Mouse (Mus musculus) hematopoietic stem cell, adult 5-6 weeks (primary cell): ENCODE data around the gene Sez6. TPM values are rescaled to one million over a fixed set of nuclear protein-coding genes. Genes with fewer than 3 reads are reported as not detected.

Source experiments
- ATAC-seq, 2 experiments: fragments of 125-278 bp in 1 of 2; replicated peaks in 1 of 2; 2 replicates each; pipeline ENCODE4 v1.8.0; 2016 to 2017; ENCODE audit warnings: inconsistent platforms in 2 of 2, mild to moderate bottlenecking in 2 of 2, moderate number of reproducible peaks in 2 of 2, low read depth in 1 of 2, moderate TSS enrichment in 1 of 2; ENCODE audit not compliant: low FRiP score in 2 of 2, poor library complexity in 2 of 2, severe bottlenecking in 2 of 2, insufficient read depth in 1 of 2, low TSS enrichment in 1 of 2
- total RNA-seq: library from RNA; stranded (forward); fragments of 172-1452, 232-1000 nt; gene quantifications from 2 replicates; pipeline ENCODE4 v1.2.3, GENCODE M21; 2017

The Sez6 gene
- total RNA-seq: not detected in 2 replicates

GRCm38 (mm10) chr11:77930751-77931540 lies at the start of gene Sez6:
Gene Sez6, plus strand, starts transcription at chr11:77930800.
- peak in 1 of 2 experiments; percentile 57; a peak in 2 of 4 replicates for ATAC-seq

- no peak for ATAC-seq
Measured at GRCm38 (mm10) chr11:77884524-77885245, 45.9 kb upstream of the Sez6 start.

DNA sequence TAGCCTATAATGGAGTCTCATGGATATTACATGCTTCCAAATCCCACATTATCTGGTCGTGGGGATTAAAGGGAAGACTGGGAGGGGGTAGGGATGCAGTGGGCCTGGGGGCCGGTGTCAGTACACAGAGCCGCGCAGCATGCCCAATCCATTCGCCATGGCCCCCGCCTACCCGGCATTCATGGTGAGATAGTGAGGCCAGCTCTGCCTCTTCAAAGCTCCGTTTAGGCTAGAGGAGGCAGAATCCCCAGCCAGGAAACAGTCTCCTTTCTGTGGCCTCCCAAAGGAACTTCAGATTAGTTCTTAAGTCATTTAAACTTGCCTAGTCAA lies 45.4 kb upstream of the Sez6 start:
- no peak for ATAC-seq

DNA sequence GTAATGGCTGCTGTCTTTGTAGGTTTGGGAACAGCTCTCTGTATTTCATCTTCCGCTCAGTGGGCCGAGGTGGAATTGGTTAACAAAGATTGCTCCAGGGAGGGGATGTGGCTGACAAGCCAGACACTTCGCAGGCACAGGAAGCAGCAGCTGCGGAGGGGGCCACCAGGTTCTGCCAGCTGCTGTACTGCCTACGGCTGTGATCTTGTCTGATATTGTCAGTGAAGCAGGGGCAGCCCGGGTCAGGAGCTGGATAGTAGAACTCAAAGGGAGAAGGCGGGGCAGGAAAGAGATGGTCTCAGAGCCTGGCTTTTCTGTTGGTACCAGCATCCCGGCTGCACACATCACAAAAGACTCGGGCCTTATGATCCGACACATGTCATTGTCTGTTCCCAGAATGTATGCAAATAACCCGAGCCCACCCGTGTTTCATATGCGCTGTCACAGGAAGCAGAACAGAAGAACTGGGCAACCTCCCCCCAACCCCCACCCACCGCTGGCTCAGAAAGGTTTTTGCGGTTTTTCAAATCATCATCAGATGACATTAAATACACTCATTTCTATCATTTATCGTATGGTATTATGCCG lies 43.1 kb upstream of the Sez6 start:
- ATAC-seq: peak; percentile 65 to 74

DNA sequence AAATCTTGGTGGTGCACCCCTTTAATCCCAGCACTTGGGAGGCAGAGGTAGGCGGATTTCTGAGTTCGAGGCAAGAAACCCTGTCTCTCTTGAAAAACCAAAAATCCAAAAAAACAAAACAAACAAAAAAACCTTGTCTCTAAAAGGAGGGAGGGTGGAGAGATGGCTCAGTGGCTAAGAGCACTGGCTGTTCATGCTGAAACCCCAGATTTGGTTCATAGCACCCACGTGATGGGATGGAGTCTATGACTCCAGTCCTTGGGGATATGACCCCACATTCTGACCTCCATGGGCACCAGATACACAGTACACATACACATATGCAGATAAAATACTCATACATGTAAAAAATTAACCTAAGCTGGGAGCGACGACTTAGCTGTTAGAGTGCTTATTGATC lies 41.8 kb upstream of the Sez6 start:
- ATAC-seq: no peak

GRCm38 (mm10) chr11:77889484-77889883 lies 41.1 kb upstream of the Sez6 start:
- ATAC-seq: no peak

GRCm38 (mm10) chr11:77890648-77891258 lies 39.8 kb upstream of the Sez6 start:
- no peak for ATAC-seq

- ATAC-seq: no peak
Measured at GRCm38 (mm10) chr11:77892883-77893282, 37.7 kb upstream of the Sez6 start.

- ATAC-seq: no peak
Measured at GRCm38 (mm10) chr11:77893283-77893682, 37.3 kb upstream of the Sez6 start.

DNA sequence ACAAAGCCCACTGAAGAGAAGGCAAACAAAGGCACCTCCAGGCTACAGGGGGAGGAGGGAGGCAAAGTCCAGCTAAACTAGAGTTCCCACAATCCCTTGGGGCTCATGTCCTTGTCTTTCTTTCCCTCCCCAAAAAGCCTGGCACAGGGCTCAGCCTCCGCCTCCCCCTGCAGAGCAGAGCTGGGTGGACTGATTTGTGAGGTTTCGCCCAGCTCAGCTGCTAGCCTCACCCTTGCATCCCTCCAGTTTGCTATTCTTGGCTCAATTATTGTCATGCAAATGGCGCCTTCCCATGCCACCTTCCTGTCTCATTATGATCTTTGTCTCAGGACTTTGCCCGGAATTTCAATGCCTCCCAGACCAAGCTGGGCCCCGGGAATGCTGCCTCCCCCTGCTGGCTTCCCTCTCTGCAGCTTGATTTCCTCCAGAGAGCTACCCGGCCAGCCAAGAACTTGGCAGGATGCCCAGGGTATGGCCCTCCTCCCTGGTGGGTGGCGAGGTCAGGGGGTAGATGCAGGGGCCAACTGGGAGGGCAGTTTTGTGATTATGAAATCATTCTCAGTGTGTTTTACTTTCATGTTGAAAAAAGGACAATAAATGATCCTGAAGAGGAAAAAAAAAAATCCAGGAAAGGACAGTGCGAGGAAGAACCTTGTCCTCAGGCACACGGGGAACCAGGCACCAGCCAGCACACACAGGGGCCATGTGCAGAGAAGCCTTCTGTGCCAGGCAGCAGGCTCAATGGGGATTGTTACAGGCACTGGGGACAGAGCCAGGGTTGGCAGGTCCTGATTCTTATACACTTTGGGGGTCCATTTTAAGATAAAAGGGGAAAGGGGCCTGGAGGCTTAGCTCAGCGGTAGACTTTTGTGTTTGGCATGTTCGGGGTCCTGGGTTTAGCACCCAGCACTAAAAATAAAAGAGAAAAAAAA lies 36.5 kb upstream of the Sez6 start, which contains the start of gene Pipox:
Gene Pipox (minus strand): TSS at position 310 of the 932 bp plus-strand sequence.
- peak; percentile 47 to 74; a peak in 3 of 4 replicates for ATAC-seq

DNA sequence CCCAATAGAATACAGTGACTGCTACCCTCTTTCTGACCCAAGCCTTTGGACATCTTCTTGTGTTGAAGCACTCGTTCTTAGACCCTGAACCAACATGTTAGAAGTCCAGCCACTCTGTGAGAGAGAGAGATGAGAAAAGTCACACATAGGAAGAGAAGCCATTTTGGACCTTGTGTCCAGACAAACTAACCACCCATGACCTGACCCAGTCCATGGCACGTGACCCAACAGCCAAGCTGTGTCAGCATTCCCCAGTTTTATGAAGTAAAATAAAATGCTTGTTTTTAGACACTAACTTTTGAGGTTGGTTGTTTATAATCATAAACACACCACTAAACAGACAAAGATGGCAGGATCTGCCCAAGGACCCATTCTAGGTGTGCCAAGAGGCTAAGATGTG lies 35.6 kb upstream of the Sez6 start:
- ATAC-seq: no peak

GRCm38 (mm10) chr11:77896011-77896410 lies 34.6 kb upstream of the Sez6 start:
- no peak for ATAC-seq

- ATAC-seq: no peak
Measured at GRCm38 (mm10) chr11:77896480-77896819, 34.1 kb upstream of the Sez6 start.

- ATAC-seq: no peak
Measured at GRCm38 (mm10) chr11:77896820-77897805, 33.5 kb upstream of the Sez6 start.

DNA sequence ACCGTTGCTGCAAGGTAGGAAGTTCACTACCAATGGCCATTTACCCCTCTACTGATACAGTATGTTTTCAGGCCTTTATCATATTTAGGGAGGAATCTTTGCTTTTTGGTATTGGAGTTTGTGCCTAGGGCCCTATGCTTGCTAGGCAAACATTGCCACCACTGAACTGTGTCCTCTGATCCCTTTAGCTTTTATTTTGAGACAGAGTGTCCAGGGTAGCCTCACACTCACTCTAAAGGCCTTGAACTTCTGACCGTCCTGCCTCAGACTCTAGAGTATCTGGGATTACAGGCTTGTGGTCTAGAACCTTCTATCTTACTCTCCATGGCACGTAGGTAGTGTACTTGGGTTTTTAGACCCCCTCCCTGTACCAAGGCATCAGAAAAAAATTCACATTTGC lies 30.4 kb upstream of the Sez6 start:
- ATAC-seq: no peak

GRCm38 (mm10) chr11:77900696-77901095 lies 29.9 kb upstream of the Sez6 start:
- ATAC-seq: no peak
